Mouse (Mus musculus): ENCODE data around the gene Dlg2. TPM values are rescaled to one million over a fixed set of nuclear protein-coding genes. Genes with fewer than 3 reads are reported as not detected.

Dlg2 gene
- polyA plus RNA-seq, 1 experiment: 7.6 TPM

DNA sequence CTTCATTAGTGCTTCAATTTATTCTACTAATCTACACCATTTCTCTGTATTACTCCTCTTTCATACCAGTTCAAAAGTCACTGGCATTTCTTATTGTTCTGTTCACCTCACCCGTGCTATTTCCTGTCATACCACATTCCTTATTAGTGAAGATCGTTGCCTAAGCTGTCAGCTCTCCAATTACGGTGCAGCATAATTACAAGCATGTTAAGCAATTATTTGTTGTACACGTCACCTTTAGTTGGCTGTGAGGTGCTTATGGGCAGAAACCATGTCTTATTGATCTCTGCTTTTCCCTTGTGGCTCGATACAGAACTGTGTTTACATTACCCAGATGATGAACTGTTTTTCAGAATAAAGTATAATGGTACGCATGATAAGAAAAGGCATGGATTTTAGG lies 174.7 kb downstream of the Dlg2 start:
- Histone ChIP-seq H3K27ac (replicated peaks; ENCODE audit: low read depth, low read length) (no peak overlapping the region), H3K4me3 (ENCODE audit: insufficient read depth, low read depth, low read length) (no peak overlapping the region), H3K4me1 (ENCODE audit: control insufficient read depth, insufficient read depth, insufficient read length, low read length) (no peaks in the 10 kb centered on the region)

GRCm38 (mm10) chr7:90651611-90652010 lies 175.1 kb downstream of the Dlg2 start:
- no peak overlapping the region for H3K27ac ChIP-seq (replicated peaks; ENCODE audit: low read depth, low read length)
- H3K4me1 ChIP-seq (ENCODE audit: control insufficient read depth, insufficient read depth, insufficient read length, low read length): no peaks in the 10 kb centered on the region
- no peak overlapping the region for H3K4me3 ChIP-seq (ENCODE audit: insufficient read depth, low read depth, low read length)

- no peaks in the 10 kb centered on the region for H3K4me1 ChIP-seq (ENCODE audit: control insufficient read depth, insufficient read depth, insufficient read length, low read length)
- H3K4me3 ChIP-seq (ENCODE audit: insufficient read depth, low read depth, low read length): no peak overlapping the region
- no peak overlapping the region for H3K27ac ChIP-seq (replicated peaks; ENCODE audit: low read depth, low read length)
These were observed 182.1 kb downstream of the Dlg2 start for GRCm38 (mm10) chr7:90658593-90658992.

- Histone ChIP-seq H3K4me1 (ENCODE audit: control insufficient read depth, insufficient read depth, insufficient read length, low read length) (no peaks in the 10 kb centered on the region), H3K27ac (replicated peaks; ENCODE audit: low read depth, low read length) (no peak overlapping the region)
These were observed 217.6 kb downstream of the Dlg2 start for GRCm38 (mm10) chr7:90694050-90694449.

DNA sequence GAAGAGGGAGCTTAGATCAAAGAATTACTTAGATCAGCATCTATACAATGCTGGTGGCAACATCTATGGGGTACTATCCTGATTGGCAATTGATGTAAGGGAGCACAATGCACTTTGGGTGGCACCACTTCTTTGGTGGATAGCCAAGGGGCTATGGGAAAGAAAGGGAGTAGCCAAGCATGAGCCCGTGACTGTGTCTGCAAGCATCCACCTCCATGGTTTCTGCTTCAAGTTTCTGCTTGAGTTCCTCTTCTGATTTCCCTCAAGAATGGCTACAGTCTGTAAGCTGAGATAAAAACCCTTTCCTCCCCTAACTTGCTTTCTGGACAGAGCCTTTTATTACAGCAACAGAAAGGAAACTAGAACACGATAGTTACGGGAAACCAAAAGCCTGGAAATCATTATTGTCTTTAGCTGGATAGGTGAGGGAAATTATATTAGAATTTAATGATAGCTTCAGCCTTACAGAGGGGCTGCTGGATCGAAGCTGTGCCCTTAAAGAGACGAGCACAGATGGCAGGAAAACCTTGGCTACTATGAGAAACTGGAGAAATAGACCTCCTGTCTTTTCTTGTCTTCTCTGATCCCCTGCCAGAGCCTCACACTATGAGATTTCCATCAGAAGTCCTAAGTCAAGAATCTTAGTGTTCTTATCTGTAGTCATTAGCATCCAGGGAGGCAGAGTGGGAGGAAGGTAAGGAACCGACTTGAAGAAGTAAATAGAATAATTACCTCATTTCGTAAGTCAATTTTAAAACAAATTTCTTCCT lies 219.9 kb downstream of the Dlg2 start:
- Histone ChIP-seq H3K4me1 (ENCODE audit: control insufficient read depth, insufficient read depth, insufficient read length, low read length) (no peaks in the 10 kb centered on the region), H3K27ac (replicated peaks; ENCODE audit: low read depth, low read length) (no peak overlapping the region), H3K4me3 (ENCODE audit: insufficient read depth, low read depth, low read length) (no peak overlapping the region)

More at GRCm38 (mm10) chr7:90694050-90694449, 217.6 kb downstream of the Dlg2 start:
- no peak overlapping the region for H3K4me3 ChIP-seq (ENCODE audit: insufficient read depth, low read depth, low read length)

DNA sequence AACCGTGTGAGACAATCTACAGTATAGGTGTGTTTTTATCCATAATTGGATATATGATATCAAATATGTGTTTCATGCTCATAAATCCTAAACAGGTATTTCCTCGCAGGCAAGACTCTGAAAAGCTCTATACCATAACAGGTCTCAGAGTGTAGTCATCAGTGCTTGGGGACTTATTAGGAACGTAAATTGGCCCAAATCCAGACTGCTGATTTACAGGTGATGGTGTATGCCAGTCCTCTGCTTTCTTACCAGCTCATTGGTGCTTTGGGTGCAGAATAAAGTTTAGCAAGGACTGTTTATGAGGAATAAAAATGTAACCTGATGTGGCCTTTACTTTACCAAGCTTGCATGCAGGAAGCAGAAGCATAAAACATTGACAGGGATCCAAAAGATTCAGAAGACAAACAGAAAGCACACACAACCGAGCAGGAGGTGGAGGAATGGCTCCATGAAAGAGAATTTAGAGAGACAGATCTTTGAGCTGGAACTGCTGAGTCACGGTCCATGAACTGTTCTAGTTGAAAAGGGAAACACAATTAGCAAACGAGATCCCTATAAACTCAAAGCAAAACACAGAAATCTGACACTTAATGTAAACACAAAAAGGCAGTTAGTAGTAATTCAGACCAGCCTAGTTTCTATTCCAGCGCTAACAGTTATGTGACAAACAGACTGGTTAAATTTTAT lies 226.8 kb downstream of the Dlg2 start:
- Histone ChIP-seq H3K4me1 (ENCODE audit: control insufficient read depth, insufficient read depth, insufficient read length, low read length) (no peaks in the 10 kb centered on the region), H3K4me3 (ENCODE audit: insufficient read depth, low read depth, low read length) (no peak overlapping the region), H3K27ac (replicated peaks; ENCODE audit: low read depth, low read length) (no peak overlapping the region)

DNA sequence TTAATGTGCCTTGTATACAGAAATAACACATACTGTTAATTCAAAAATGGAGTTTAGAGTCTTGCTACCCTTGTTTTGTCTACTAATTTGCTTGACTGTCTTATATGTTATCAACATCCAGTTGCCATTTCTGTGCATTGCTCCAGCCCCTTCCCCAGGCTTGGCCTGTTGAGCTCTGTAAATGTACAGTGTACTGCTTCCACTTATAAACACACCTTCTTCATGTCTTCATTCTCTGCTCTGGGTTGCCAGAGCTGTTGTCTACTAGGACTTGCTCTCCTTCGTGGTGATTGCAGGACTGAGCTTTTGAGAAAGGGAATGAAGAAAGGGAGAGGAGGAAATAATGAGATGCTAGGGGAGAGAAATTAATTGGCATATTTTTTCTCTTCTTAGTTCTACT lies 227.5 kb downstream of the Dlg2 start:
- Histone ChIP-seq H3K4me1 (ENCODE audit: control insufficient read depth, insufficient read depth, insufficient read length, low read length) (no peaks in the 10 kb centered on the region), H3K4me3 (ENCODE audit: insufficient read depth, low read depth, low read length) (no peak overlapping the region), H3K27ac (replicated peaks; ENCODE audit: low read depth, low read length) (no peak overlapping the region)

GRCm38 (mm10) chr7:90734086-90734485 lies 257.6 kb downstream of the Dlg2 start:
- Histone ChIP-seq H3K4me1 (ENCODE audit: control insufficient read depth, insufficient read depth, insufficient read length, low read length) (no peaks in the 10 kb centered on the region), H3K27ac (replicated peaks; ENCODE audit: low read depth, low read length) (no peak overlapping the region), H3K4me3 (ENCODE audit: insufficient read depth, low read depth, low read length) (no peak overlapping the region)

- H3K4me1 ChIP-seq (ENCODE audit: control insufficient read depth, insufficient read depth, insufficient read length, low read length): no peaks in the 10 kb centered on the region
- H3K4me3 ChIP-seq (ENCODE audit: insufficient read depth, low read depth, low read length): no peak overlapping the region
- no peak overlapping the region for H3K27ac ChIP-seq (replicated peaks; ENCODE audit: low read depth, low read length)
These were observed 259.9 kb downstream of the Dlg2 start for GRCm38 (mm10) chr7:90736369-90736768.

DNA sequence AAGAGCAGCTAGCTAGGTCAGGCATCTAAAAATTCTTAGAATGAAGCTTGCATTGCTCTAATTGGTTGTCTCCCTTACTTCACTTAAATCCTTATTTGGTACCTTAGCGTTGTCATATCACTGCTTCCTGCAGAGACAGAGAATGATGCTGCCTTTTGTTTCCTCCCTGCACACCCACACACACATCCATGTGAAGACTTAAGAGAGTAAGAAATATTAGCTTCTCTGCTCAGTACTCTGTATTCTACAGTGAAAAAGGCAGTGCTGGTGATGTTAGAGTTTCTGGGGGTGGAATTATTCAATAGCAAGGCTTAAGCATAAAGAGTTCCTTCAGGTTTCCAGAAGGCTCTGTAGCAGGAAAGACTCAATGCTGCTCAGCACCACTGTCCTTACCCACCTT lies 272.2 kb downstream of the Dlg2 start:
- Histone ChIP-seq H3K4me3 (ENCODE audit: insufficient read depth, low read depth, low read length) (no peak overlapping the region), H3K27ac (replicated peaks; ENCODE audit: low read depth, low read length) (no peak overlapping the region), H3K4me1 (ENCODE audit: control insufficient read depth, insufficient read depth, insufficient read length, low read length) (no peaks in the 10 kb centered on the region)

GRCm38 (mm10) chr7:90787945-90788344 lies 311.5 kb downstream of the Dlg2 start:
- no peak overlapping the region for H3K4me3 ChIP-seq (ENCODE audit: insufficient read depth, low read depth, low read length)
- H3K27ac ChIP-seq (replicated peaks; ENCODE audit: low read depth, low read length): no peak overlapping the region

DNA sequence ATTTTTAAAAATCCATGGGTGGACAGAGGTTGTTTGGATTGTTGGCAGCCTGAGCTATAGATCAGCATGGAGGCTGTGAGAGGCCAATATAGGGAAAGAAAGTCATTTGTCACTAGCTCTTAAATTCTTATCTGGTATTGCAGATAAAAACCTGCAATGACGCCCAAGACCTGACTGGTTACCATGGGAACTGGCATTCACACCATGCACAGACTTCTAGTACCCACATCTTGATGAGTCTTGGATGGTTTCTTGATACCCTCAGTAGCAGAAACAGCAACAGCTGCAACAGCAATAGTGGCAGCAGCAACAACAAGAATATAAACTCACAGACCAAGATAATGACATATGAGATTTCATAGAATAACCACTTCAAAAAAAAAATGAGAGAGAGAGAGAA lies 315.1 kb downstream of the Dlg2 start:
- no peak overlapping the region for H3K4me3 ChIP-seq (ENCODE audit: insufficient read depth, low read depth, low read length)
- no peaks in the 10 kb centered on the region for H3K4me1 ChIP-seq (ENCODE audit: control insufficient read depth, insufficient read depth, insufficient read length, low read length)
- no peak overlapping the region for H3K27ac ChIP-seq (replicated peaks; ENCODE audit: low read depth, low read length)

More at GRCm38 (mm10) chr7:90787945-90788344, 311.5 kb downstream of the Dlg2 start:
- H3K4me1 ChIP-seq (ENCODE audit: control insufficient read depth, insufficient read depth, insufficient read length, low read length): no peaks in the 10 kb centered on the region

GRCm38 (mm10) chr7:90825640-90826039 lies 349.2 kb downstream of the Dlg2 start:
- Histone ChIP-seq H3K4me3 (ENCODE audit: insufficient read depth, low read depth, low read length) (no peak overlapping the region), H3K4me1 (ENCODE audit: control insufficient read depth, insufficient read depth, insufficient read length, low read length) (no peaks in the 10 kb centered on the region), H3K27ac (replicated peaks; ENCODE audit: low read depth, low read length) (no peak overlapping the region)

GRCm38 (mm10) chr7:90841276-90841675 lies 364.8 kb downstream of the Dlg2 start:
- Histone ChIP-seq H3K27ac (replicated peaks; ENCODE audit: low read depth, low read length) (no peak overlapping the region), H3K4me1 (ENCODE audit: control insufficient read depth, insufficient read depth, insufficient read length, low read length) (no peaks in the 10 kb centered on the region), H3K4me3 (ENCODE audit: insufficient read depth, low read depth, low read length) (no peak overlapping the region)

DNA sequence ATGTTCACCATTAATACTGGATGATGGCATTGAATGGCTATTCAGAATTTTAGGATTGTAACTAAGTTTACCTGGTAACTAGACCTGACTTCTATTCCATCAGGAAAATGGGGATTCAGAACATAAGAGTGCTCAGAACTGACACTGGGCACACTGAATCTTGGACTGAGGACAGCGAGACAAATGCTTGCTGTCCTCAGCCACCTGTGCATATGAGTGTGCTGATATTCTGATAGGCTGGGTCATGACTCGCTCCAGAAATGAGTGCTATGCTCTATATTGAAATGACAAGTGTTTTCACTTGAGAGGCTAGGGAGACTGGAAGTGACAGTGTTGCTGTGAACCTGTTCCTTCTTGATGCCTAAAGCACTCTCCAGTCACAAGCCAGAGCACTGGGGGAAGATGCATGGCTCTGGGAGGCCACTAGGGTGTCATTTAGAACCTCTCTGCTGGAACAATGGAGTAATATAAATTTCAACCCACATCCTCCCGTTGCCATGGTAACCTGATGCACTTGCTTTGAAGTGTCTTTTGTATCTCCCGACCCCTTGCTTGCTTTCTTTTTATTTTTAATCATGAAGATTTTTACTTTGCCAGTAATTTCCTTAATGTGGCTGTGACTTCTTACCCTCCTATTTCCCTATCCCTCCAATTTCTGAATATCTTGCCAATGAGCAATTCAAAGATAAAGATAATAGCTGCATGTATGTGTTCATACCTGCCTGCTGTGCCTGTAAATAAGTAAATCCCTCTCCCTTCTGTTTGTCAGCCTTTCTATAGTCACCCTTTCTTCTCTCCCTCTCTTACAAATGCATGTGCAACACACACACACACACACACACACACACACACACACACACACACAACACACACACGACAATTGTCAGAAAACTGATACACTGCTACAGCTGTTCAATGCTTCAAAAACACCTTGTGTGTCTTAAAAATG lies 367.1 kb downstream of the Dlg2 start:
- H3K4me3 ChIP-seq (ENCODE audit: insufficient read depth, low read depth, low read length): no peak overlapping the region
- no peak overlapping the region for H3K27ac ChIP-seq (replicated peaks; ENCODE audit: low read depth, low read length)
- no peaks in the 10 kb centered on the region for H3K4me1 ChIP-seq (ENCODE audit: control insufficient read depth, insufficient read depth, insufficient read length, low read length)
